Mouse (Mus musculus): ENCODE measurements around the gene Ap1s3. TPM values are rescaled to one million over a fixed set of nuclear protein-coding genes. Genes with fewer than 3 reads are reported as not detected.

Gene Ap1s3
- polyA plus RNA-seq (2015; fragmentation: Nextera tagmentation; extraction: Ambion mirVana), result 0.91 and 0.94 TPM in 2 replicates

- 0% methylated on average over 50 of the region's 51 CpGs for WGBS
- Histone ChIP-seq H3K36me3 (ENCODE audit: insufficient read depth, low read length) (no peaks in the 10 kb centered on the region), H3K4me2 (replicated peaks; ENCODE audit: low read depth, low read length) (peak within 1 kb of the TSS; percentile 84), H3K9ac (replicated peaks; ENCODE audit: low read length) (peak within 1 kb of the TSS; percentile 78), H3K4me1 (ENCODE audit: insufficient read depth, low read length) (peaks cover 4% of the 10 kb centered on the region; the same call in 1 of the 2 replicates), H3K4me3 (ENCODE audit: low read length) (peak within 1 kb of the TSS; percentile 75), H3K27me3 (ENCODE audit: insufficient read depth, low read length) (peaks cover 17% of the 10 kb centered on the region; the same call in 1 of the 2 replicates), H3K27ac (ENCODE audit: low read length) (peak within 1 kb of the TSS; percentile 64; the same call in 1 of the 2 replicates), H3K9me3 (ENCODE audit: low read length) (no peaks in the 10 kb centered on the region)
- ATAC-seq (ENCODE audit: low FRiP score, low TSS enrichment), result peak; percentile 92
Measured at GRCm38 (mm10) chr1:79671543-79672337, at the start of gene Ap1s3. Gene Ap1s3 (minus strand): TSS chr1:79671972.

GRCm38 (mm10) chr1:79714152-79714923 lies 42.6 kb upstream of the Ap1s3 start:
- Histone ChIP-seq H3K4me2 (replicated peaks; ENCODE audit: low read depth, low read length) (no peak overlapping the region), H3K27me3 (ENCODE audit: insufficient read depth, low read length) (no peaks in the 10 kb centered on the region), H3K9ac (replicated peaks; ENCODE audit: low read length) (no peak overlapping the region), H3K9me3 (ENCODE audit: low read length) (no peaks in the 10 kb centered on the region), H3K27ac (ENCODE audit: low read length) (no peak overlapping the region), H3K4me3 (ENCODE audit: low read length) (no peak overlapping the region), H3K36me3 (ENCODE audit: insufficient read depth, low read length) (peaks cover 13% of the 10 kb centered on the region; the same call in 1 of the 2 replicates), H3K4me1 (ENCODE audit: insufficient read depth, low read length) (no peaks in the 10 kb centered on the region)
- 89% methylated on average over 13 of the region's 13 CpGs for WGBS
- ATAC-seq (ENCODE audit: low FRiP score, low TSS enrichment), result no peak

GRCm38 (mm10) chr1:79713081-79713480 lies 41.3 kb upstream of the Ap1s3 start:
- Histone ChIP-seq H3K4me1 (ENCODE audit: insufficient read depth, low read length) (no peaks in the 10 kb centered on the region), H3K27me3 (ENCODE audit: insufficient read depth, low read length) (no peaks in the 10 kb centered on the region), H3K36me3 (ENCODE audit: insufficient read depth, low read length) (peaks cover 16% of the 10 kb centered on the region; the same call in 1 of the 2 replicates), H3K9ac (replicated peaks; ENCODE audit: low read length) (no peak overlapping the region), H3K4me3 (ENCODE audit: low read length) (no peak overlapping the region), H3K4me2 (replicated peaks; ENCODE audit: low read depth, low read length) (no peak overlapping the region), H3K27ac (ENCODE audit: low read length) (no peak overlapping the region), H3K9me3 (ENCODE audit: low read length) (no peaks in the 10 kb centered on the region)
- WGBS, result 86% methylated on average over 5 of the region's 5 CpGs
- ATAC-seq (ENCODE audit: low FRiP score, low TSS enrichment), result no peak

- Histone ChIP-seq H3K27me3 (ENCODE audit: insufficient read depth, low read length) (no peaks in the 10 kb centered on the region), H3K4me2 (replicated peaks; ENCODE audit: low read depth, low read length) (no peak overlapping the region), H3K9me3 (ENCODE audit: low read length) (no peaks in the 10 kb centered on the region), H3K4me1 (ENCODE audit: insufficient read depth, low read length) (no peaks in the 10 kb centered on the region), H3K9ac (replicated peaks; ENCODE audit: low read length) (no peak overlapping the region), H3K4me3 (ENCODE audit: low read length) (no peak overlapping the region), H3K36me3 (ENCODE audit: insufficient read depth, low read length) (peaks cover 27% of the 10 kb centered on the region; the same call in 1 of the 2 replicates), H3K27ac (ENCODE audit: low read length) (peak overlapping the region; percentile 23; the same call in 1 of the 2 replicates)
- no peak for ATAC-seq (ENCODE audit: low FRiP score, low TSS enrichment)
- 68% methylated on average over 18 of the region's 18 CpGs for WGBS
Measured at GRCm38 (mm10) chr1:79711147-79712126, 39.7 kb upstream of the Ap1s3 start.

- 55% methylated on average over 4 of the region's 4 CpGs for WGBS
- H3K9ac ChIP-seq (replicated peaks; ENCODE audit: low read length), result no peak overlapping the region
- H3K27ac ChIP-seq (ENCODE audit: low read length), result no peak overlapping the region
- H3K4me1 ChIP-seq (ENCODE audit: insufficient read depth, low read length), result no peaks in the 10 kb centered on the region
- no peaks in the 10 kb centered on the region for H3K9me3 ChIP-seq (ENCODE audit: low read length)
- peaks cover 33% of the 10 kb centered on the region; the same call in 1 of the 2 replicates for H3K36me3 ChIP-seq (ENCODE audit: insufficient read depth, low read length)
- no peak overlapping the region for H3K4me2 ChIP-seq (replicated peaks; ENCODE audit: low read depth, low read length)
- ATAC-seq (ENCODE audit: low FRiP score, low TSS enrichment), result 0 out of 2 replicates have a peak, but pooled peaks have one; percentile 28
- no peaks in the 10 kb centered on the region for H3K27me3 ChIP-seq (ENCODE audit: insufficient read depth, low read length)
- H3K4me3 ChIP-seq (ENCODE audit: low read length), result no peak overlapping the region
Measured at GRCm38 (mm10) chr1:79710678-79711077, 38.9 kb upstream of the Ap1s3 start.

- 0 out of 2 replicates have a peak, but pooled peaks have one; percentile 37 for ATAC-seq (ENCODE audit: low FRiP score, low TSS enrichment)
- 66% methylated on average over 8 of the region's 8 CpGs for WGBS
- peaks cover 33% of the 10 kb centered on the region; the same call in 1 of the 2 replicates for H3K36me3 ChIP-seq (ENCODE audit: insufficient read depth, low read length)
Measured at GRCm38 (mm10) chr1:79710216-79710615, 38.4 kb upstream of the Ap1s3 start.

GRCm38 (mm10) chr1:79707383-79707782 lies 35.6 kb upstream of the Ap1s3 start:
- H3K4me3 ChIP-seq (ENCODE audit: low read length), result no peak overlapping the region
- H3K9me3 ChIP-seq (ENCODE audit: low read length), result no peaks in the 10 kb centered on the region
- ATAC-seq (ENCODE audit: low FRiP score, low TSS enrichment), result no peak
- no peak overlapping the region for H3K4me2 ChIP-seq (replicated peaks; ENCODE audit: low read depth, low read length)
- 85% methylated on average over 9 of the region's 9 CpGs for WGBS
- no peak overlapping the region for H3K9ac ChIP-seq (replicated peaks; ENCODE audit: low read length)
- H3K27ac ChIP-seq (ENCODE audit: low read length), result no peak overlapping the region
- no peaks in the 10 kb centered on the region for H3K4me1 ChIP-seq (ENCODE audit: insufficient read depth, low read length)
- H3K36me3 ChIP-seq (ENCODE audit: insufficient read depth, low read length), result peaks cover 26% of the 10 kb centered on the region; the same call in 1 of the 2 replicates
- H3K27me3 ChIP-seq (ENCODE audit: insufficient read depth, low read length), result no peaks in the 10 kb centered on the region

More at GRCm38 (mm10) chr1:79710216-79710615, 38.4 kb upstream of the Ap1s3 start:
- Histone ChIP-seq H3K27me3 (ENCODE audit: insufficient read depth, low read length) (no peaks in the 10 kb centered on the region), H3K9ac (replicated peaks; ENCODE audit: low read length) (no peak overlapping the region), H3K4me2 (replicated peaks; ENCODE audit: low read depth, low read length) (no peak overlapping the region), H3K4me1 (ENCODE audit: insufficient read depth, low read length) (no peaks in the 10 kb centered on the region), H3K9me3 (ENCODE audit: low read length) (no peaks in the 10 kb centered on the region), H3K4me3 (ENCODE audit: low read length) (no peak overlapping the region), H3K27ac (ENCODE audit: low read length) (no peak overlapping the region)

- Histone ChIP-seq H3K36me3 (ENCODE audit: insufficient read depth, low read length) (peaks cover 26% of the 10 kb centered on the region; the same call in 1 of the 2 replicates), H3K4me1 (ENCODE audit: insufficient read depth, low read length) (no peaks in the 10 kb centered on the region), H3K27me3 (ENCODE audit: insufficient read depth, low read length) (no peaks in the 10 kb centered on the region), H3K27ac (ENCODE audit: low read length) (no peak overlapping the region), H3K4me3 (ENCODE audit: low read length) (no peak overlapping the region), H3K4me2 (replicated peaks; ENCODE audit: low read depth, low read length) (no peak overlapping the region), H3K9ac (replicated peaks; ENCODE audit: low read length) (no peak overlapping the region), H3K9me3 (ENCODE audit: low read length) (no peaks in the 10 kb centered on the region)
- no peak for ATAC-seq (ENCODE audit: low FRiP score, low TSS enrichment)
- 88% methylated on average over 3 of the region's 3 CpGs for WGBS
Measured at GRCm38 (mm10) chr1:79706707-79707106, 34.9 kb upstream of the Ap1s3 start.

GRCm38 (mm10) chr1:79704672-79705071 lies 32.9 kb upstream of the Ap1s3 start:
- H3K36me3 ChIP-seq (ENCODE audit: insufficient read depth, low read length), result peaks cover 26% of the 10 kb centered on the region; the same call in 1 of the 2 replicates
- no peaks in the 10 kb centered on the region for H3K4me1 ChIP-seq (ENCODE audit: insufficient read depth, low read length)
- H3K27me3 ChIP-seq (ENCODE audit: insufficient read depth, low read length), result no peaks in the 10 kb centered on the region
- H3K4me2 ChIP-seq (replicated peaks; ENCODE audit: low read depth, low read length), result no peak overlapping the region
- H3K27ac ChIP-seq (ENCODE audit: low read length), result no peak overlapping the region
- no peak overlapping the region for H3K4me3 ChIP-seq (ENCODE audit: low read length)
- ATAC-seq (ENCODE audit: low FRiP score, low TSS enrichment), result no peak
- H3K9me3 ChIP-seq (ENCODE audit: low read length), result no peaks in the 10 kb centered on the region
- H3K9ac ChIP-seq (replicated peaks; ENCODE audit: low read length), result no peak overlapping the region
- 88% methylated on average over 2 of the region's 2 CpGs for WGBS

Measured in kidney, embryonic 16.5 days (tissue).